Mouse (Mus musculus) cerebellum, adult 11 months (tissue): ENCODE results near the gene Cntrl.
A peak's percentile ranks its signal among the peaks of the same experiment; 100 is the strongest.

Experiments
- DNase-seq: peaks from one replicate; pipeline ENCODE4 v3.0.0; 2022

Cntrl gene

DNA sequence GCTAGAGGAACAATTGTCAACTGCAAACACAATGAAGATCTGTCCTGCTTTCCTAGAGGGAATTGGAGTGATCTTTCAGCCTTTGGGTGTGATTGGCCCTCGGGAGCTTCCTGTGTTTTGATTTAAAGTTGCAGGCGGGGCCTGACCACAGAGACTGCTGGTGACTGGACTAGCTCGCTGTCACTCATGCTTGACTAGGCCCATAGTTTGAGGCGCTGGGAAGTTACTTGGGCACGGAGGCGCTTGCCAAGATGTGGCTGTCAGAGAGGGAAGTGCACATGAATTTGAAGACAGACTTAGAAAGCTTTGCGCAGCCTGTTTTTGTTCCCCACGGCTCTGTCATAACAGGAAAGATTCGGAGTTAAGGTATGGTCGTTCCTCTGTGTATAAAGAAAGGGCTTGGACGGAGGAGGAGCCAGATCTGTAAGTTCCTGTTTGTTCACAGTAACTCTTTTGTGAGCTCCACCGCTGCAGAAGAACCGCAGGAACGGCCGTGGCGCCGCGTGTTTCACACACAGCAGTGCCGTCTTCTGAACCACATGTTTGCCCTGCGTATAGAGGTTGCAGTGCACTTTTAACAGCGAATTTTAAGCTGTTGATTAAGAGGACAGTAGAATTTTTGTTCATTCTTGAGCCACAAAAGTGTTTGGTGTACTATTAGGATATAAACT is 22.8 kb downstream of the Cntrl start:
- DNase-seq: peak; percentile 80

DNA sequence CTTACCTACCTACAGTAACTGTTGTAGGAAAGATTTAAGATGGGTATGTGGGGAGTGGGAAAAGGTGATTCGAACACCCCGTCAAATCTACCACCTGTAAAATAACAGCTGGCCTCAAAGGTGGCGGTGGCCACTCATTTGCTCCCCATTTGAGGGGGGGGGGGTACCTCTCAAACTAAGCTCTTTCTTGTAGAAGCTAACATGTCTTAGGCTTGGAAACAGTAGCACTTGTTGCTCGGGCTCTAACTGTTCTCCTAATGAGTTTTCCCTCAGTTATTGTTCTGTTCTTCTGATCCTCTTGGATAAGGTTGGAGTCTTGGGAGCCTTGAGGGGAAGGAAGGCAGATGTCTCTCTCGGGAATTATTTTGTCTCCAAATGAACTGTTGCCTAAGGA is 23.4 kb downstream of the Cntrl start:
- no peak for DNase-seq

DNA sequence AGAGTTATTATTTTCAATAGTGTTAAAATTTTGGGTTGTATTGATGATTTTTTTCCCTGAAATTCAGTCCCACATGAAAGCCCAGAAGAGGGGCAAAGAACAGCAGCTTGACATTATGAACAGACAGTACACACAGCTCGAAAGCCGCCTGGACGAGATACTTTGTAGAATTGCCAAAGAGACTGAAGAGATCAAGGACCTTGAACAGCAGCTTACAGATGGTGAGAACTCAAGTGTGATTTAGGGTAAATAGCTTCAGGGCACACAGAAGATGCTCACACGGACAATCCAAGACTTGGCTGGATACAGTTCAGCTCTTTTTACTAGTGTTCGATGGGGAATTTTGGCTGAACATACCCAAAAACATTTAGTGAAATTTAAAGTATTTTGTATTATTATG is 24.6 kb downstream of the Cntrl start:
- no peak for DNase-seq

DNA sequence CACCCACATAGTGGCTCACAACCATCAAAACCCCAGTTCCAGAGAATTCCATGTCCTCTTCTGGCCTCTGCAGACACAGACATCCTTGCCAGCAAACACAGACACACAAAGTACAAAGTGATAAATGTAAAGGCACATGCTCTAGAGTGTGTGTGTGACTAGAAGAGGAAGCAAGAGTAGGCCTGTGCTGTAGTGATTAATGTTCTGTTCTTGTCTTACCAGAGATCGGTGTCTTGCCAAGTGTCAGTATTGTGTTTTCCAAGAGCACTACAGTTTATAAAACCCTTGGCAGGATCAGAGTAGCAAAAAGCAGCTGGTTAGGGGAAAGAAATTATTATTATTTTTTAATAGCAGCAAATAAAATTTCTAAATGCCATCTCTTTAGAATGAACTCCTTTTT is 29.3 kb downstream of the Cntrl start:
- DNase-seq: no peak

DNA sequence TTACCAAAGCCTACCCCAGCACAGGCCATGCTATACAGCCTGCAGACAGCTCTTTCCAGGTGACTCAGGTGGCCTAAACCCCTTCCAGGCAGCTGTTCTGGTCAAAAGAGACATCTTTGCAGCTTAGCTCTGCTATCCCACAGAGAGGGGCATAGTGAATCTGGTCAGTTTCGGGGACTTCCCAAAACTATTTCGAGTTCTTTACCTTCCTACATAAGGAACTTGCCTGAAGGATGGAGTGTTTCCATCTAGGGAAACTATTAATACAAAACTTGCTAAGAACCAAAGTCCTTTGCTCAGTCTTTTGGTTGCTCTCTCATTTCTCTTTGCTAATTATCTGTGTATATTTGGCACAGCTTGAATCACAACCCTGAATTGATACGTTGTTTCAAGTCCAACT is 32.4 kb downstream of the Cntrl start:
- DNase-seq: no peak

DNA sequence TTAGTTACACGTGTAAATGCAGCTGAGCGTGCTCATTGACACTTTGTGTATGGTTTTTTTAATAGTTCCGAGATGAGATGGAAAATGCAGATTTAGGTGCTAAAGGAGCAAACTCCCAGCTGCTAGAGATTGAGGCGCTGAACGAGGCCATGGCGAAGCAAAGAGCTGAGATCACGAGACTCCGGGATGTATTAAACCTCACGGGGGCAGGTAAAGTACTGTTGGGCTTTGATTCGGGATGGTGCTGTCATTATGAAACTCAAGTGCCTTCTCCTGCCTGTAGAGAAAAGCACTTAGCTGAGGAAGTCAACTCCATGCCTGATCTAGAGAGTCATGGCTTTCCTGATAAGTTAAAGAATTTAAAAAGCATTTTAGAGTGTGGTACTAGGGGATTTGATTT is 39.5 kb downstream of the Cntrl start:
- DNase-seq: no peak

DNA sequence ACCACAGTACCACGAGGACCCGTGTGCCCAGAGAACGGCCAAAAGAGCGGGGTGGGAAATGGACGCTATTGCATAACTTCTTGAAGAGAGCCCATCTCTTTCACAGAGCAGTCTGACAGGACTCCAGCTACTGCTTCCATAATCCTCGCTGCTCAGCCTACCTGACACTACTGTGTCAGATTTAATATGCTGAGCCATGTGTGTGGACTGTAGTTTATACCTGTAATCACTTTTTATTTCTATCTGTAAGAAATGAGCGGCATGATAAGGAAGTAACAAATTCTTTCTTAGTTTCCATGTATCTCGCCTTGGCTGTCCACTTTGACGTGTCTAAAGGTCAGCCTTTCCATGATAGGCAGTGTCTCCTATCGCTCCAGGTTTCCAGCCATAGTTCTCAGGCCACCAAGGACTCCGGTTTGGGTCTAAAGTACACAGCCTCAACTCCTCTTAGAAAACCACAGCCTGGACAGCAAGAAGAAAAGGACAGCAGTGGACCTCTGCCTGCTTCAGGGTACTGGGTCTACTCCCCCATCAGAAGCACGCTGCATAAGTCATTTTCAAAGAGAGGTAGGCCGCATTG is 42.1 kb downstream of the Cntrl start:
- DNase-seq: no peak

DNA sequence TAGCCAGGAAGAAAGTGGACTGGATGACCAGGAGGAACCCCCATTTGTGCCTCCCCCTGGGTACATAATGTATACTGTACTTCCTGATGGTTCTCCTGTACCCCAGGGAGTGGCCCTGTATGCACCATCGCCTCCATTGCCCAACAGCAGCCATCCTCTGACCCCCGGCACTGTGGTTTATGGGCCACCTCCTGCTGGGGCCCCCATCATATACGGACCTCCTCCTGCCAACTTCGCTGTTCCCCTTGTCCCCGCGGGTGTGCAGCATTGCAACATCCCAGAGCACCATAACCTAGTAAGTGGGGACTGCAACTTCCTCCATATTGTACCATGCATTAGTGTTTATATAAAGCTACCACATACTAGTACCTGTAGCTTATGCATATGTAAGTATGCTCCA is 43.9 kb downstream of the Cntrl start:
- no peak for DNase-seq

DNA sequence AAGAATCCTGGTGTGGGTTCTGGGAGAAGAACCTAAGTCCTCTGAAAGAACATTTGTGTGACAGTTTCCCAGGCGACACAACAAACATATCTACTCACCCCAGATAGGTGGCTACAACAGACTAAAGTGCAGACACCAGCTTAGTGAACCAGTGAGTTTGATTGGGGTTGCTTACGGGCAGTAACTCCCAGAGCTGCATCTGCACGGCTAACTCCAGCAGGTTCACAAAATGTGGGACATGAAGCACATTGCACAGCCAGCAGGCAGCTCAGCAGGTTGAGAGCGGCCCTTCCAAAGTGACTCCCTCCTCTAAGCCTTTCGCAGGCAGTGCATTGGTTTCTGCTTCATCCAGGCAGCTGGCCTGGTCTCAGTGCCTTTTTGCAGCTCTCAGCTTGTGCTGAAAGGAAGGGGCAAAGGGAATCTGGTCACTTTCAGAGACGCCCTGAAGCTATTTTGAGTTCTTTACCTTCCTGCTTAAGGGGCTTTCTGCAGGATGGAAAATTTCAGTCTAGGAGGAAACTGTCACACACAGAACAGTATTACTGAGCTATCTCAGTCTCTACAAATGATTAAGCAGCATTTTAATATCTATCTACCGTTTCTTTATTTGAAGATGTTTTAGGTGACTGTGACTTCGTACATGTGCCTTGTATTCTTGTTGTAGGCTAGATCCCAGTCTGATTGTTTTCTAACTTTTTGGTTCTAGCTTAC is 44.7 kb downstream of the Cntrl start:
- no peak for DNase-seq

DNA sequence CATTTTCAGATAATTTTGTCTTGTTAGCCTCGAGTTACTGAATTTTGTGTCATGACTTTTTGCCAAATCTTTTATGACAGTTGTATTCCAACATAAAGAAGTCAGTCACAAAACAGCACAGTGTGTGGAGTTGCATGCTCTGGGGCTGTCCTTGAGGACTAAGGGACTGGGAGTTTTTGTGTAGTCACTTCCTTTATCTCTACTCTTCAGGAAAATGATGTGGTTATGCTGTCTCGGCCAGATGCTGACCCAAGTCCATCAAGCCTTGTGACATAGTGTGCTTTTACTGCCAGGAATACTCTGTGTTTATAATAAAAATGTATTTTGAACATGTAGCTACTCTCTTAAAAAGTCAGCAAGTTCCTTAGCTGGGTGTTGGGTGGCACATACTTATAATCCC is 47.7 kb downstream of the Cntrl start:
- DNase-seq: no peak

DNA sequence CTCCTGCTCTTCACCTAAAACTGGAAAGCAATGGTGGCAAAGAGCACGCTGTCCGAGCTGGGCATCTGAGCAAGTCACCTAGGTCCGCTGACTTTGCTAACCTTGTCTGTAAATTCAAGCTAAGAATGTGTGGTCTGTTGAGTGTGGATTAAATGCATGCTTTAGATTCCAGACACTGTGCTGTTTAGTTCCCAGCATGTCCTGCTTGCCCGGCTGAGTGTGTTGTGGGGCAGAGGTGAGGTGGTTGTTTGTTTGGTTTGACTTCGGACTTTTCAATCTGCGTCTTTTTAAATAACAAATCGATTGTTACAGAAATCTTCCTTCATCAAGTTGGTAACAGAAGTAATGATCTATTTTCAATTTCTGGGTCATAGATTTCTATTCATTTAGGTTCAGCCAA is 48.5 kb downstream of the Cntrl start:
- DNase-seq: no peak

DNA sequence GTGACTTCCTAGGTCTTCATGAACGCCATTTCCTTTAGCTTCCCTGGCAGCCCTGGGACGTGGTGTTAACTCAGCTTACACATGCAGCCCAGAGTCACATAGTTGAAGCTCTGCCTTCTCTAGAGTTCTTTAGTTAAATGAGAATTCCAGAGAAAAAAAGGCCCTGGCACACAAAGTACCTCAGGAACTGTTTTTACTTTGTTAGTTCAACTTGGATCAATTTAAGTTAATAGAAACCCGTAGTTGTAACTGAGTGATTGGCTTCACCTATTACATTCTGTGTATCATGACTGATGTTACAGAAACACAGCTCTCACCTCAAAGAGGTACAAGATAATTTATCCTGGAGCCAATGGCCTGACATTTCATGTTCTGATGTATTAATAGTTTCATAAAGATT is 49.1 kb downstream of the Cntrl start:
- no peak for DNase-seq

DNA sequence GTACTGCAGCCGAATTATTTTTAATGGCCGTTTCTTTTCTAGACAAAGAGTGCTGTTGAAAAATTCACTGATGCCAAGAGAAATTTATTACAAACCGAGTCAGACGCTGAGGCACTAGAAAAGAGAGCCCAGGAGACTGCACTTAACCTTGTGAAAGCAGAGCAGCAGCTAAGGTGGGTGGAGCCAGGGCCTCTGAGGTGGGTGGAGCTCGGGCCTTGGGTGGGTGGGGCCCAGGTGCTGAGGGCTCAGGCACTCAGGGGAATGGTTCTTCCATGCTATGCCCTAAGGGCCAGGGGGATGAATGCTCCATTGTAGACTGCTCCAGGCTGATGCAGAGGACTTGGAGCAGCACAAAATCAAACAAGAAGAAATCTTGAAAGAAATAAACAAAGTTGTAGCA is 50.9 kb downstream of the Cntrl start:
- no peak for DNase-seq

DNA sequence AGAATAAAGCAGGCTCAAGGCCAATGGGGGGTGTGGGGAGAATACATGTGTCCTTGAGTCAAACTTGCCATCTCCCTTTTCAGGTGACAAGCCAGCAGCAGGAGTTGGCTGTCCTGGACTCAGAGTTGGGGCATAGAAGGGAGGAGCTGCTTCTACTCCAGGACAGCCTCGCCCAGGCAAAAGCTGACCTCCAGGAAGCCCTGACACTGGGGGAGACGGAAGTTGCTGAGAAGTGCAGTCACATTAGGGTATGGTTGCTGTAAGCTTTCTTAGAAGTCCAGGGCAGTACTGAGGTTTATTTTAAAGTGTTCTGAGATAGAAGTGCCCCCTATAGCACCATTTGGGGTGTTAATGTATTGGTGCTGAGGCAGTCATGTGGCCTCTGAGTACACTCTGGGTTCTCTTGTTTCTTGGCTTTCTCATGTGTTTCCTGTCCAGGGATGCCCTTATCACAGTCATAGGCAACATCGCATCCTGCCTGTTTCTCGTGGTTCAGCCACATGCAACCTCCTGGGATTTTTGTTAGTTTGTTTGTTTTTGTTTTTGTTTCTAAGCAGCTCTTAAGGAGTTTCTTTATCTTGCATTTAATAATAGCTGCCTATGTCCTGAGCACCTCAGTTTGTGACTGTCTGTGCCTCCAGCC is 52.7 kb downstream of the Cntrl start:
- no peak for DNase-seq

DNA sequence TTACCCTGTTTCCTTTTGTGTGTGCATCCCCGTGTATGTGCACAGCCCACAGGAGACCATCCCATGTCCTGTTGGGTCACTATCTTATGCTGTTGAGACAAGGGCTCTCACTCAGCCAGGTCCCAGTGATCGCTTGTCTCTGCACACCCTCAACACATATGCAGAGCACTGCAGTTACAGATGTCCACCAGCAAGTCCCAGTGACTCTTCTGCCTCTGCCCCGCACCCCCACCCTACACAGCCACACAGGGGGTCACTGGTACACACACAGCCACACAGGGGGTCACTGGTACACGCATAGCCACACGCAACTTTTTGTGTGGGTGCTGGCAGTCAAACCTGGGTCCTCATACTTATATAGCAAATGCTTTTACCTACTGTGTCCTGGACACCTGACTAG is 54.1 kb downstream of the Cntrl start:
- DNase-seq: no peak

DNA sequence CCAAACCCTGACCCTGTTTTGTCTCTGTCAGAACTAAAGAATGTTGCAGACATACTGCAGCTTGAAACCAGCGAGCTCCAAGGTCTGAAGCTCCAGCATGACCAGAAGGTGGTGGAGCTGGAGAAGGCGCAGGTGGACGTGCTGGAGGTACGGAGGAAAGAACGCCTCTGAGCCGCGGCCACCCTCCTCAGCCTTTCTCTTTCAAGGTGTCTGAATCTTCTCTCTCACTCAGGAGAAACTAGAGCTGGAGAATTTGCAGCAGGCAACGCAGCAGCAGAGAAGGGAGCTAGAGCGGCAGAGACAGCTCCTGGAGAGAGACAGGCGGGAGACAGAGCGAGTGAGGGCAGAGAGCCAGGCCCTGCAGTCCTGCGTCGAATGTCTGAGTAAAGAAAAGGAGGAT is 56.1 kb downstream of the Cntrl start:
- no peak for DNase-seq

DNA sequence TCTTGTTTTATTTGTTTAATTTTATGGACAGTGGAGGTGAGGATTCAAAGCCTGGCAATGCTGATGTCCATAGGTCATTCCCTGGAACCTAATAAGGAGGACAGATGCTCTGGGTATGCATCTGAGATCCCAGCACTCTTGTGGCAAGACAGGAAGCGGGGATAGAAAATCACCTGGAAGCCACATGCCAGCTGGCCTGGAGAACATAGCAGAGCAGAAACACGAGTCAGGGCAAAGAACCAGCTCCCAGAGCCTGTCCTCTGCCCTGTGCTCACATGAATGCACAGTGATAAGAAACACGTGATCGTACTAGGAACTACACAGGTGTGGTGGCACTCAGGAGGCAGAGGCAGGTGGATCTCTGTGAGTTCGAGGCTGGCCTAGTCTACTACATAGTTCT is 57.5 kb downstream of the Cntrl start:
- no peak for DNase-seq

DNA sequence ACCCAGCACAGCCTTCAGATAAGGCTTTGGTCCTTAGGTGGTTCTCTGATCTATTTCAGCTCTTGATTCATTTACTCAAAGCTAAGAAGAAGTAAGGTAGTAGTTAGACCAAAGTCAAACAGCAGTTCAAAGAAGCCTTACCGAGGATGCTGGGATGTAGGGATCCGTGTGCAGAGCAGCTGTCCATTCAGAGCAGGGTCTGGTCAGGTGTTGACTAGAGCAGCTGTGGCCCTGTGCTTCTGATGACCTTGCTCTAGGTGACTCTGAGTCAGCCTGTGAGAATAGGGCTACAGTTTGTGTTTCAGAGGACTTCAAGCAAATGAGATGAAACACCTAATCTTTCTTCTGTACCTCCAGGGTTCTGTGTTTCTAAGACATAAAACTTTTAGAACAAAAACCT is 60.2 kb downstream of the Cntrl start:
- DNase-seq: no peak

DNA sequence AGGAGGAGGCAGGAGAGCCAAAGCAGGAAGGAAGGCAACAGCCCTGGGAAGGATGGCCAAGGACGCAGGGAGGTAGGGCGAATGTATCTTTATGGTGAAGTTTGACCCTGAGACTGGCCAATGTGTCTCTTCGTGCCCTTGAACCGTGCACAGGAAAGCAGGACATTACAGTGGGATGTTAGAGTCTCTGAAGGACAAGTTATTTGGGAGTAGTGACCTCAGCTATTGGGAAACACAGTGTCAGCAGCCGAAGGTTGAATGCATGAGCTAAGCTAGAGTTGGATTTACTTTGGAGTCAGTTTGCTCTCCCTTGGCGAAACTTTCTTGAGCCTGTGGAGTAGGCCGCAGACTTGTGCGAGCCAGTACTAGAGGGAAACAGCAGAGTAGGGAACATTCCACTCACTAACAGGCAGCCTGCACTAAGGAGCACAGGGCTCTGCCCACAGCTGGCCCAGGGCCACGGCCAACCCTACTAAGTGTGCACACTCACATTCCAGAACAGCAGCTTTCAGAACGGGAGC is 62.1 kb downstream of the Cntrl start:
- no peak for DNase-seq

DNA sequence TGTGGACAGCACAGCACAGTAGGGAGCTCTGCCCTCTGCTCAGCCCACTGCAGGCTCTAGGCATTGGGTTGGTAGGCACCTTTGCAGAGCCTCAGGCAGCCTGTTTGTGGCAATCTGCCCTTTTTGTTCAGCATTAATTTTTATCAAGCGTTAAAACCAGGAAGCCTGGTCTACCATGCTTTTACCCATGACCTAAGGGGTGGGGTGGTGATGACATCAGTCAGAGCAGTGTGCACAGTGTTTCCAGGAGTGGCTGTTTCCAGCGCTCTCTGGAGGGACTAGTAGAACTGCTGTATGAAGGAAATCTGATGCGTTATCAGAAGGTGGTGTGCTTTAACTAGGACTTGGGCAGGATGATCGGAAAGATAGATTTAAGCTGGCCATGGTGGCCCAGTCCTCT is 63.0 kb downstream of the Cntrl start:
- no peak for DNase-seq

DNA sequence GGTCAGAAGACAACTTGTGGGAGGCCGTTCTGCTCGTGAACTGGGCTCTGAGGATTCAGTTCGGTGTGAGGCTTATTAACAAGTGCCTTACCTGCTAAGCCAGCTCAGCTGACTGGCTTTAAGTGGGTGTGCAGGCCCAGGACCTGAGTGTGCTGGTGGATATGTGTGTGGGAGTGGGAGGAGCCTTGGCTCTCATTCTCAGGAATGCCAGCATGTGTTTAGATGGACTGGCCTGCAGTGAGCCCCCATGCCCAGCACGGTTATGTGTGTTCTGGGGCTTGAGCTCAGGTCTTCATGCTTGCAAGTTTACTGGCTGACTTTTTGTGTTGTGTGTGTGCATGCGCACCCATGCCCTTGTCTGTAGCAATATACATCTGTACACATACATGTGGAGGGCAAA is 64.4 kb downstream of the Cntrl start:
- no peak for DNase-seq

DNA sequence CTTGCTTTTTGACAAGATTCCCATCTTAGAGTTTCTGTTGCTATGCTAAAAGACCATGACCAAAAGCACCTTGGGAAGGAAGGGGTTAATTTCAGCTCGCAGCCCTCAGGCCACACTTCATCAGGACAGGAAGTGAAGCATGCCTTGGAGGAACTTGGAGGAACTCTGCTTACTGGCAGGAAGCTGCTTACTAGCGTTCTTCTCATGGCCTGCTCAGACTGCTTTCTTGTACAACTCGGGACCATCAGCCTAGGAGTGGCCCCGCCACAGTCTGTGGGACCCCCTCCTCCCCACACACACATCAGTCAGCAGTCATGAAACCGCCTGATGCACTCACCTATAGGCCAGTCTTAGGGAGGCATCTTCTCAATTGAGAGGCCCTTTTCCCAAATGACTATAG is 64.8 kb downstream of the Cntrl start:
- DNase-seq: no peak

DNA sequence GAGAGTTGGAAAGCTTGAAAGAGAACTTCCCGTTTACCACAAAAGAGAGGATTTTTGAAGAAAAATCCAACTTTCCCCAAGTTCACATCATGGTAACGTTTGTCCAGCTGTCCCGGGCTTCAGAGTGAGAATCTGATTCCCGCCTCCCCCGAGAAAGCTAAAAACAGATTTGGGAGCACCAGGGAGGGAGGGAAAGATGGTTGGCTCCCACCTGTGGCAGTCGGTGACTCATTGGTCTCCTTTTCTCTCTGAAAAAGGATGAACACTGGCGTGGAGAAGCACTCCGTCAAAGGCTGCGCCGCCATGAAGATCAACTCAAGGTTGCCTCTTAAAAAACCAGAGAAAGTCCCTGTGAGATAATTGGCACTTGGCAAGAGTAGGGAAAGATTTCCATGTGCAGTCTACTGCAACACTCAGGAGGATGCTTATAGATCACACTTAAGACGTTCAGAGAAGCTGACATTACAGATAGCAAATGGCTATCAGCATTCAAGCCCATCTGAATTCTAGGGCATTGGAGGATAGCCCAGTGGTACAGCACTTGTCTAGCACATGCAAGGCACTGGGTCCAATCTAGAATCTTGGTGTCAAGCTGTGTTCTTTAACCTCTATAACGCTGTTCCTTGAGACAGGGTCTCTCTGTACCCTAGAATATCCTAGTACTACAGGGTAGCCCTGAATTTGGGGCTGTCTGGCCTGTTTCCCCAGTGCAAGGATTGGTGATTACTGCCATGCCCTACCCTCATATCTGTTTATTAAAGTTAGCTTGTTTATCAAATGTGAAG is 66.2 kb downstream of the Cntrl start:
- DNase-seq: no peak
